Mouse (Mus musculus): ENCODE data around the gene Rab9b.

Rab9b gene

GRCm38 (mm10) chrX:136868061-136869040 lies at the start of gene Rab9b:
TSS of gene Rab9b (minus strand) at chrX:136868755.
- DNase-seq (ENCODE audit: low spot score): peak; percentile 9

DNA sequence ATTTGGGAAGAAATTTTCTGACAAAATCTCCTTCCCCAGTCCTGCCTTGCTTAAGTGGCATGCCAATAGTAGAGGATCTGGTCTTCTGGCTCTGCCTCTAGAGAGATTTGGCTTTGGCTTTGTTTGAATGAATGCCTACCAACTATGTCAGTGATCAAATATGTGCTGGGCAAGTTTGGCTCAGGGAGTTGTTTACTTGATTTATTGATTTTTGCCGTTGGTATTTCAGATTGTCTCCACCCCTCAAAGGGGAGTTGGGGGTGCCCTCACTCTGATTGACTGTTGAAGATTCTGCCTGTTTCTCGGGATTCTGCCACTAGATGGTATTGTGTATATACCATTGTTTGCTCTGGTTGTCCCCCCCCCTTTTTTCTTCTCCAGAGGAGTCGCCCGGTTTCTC lies 35.8 kb upstream of the Rab9b start:
- no peak for DNase-seq (ENCODE audit: low spot score)

- no peak for DNase-seq (ENCODE audit: low spot score)
These were observed 27.2 kb upstream of the Rab9b start for GRCm38 (mm10) chrX:136895757-136896156.

- DNase-seq (ENCODE audit: low spot score): no peak
These were observed 18.3 kb downstream of the Rab9b start for GRCm38 (mm10) chrX:136850300-136850699.

GRCm38 (mm10) chrX:136828610-136829009 lies 39.9 kb downstream of the Rab9b start:
- no peak for DNase-seq (ENCODE audit: low spot score)

DNA sequence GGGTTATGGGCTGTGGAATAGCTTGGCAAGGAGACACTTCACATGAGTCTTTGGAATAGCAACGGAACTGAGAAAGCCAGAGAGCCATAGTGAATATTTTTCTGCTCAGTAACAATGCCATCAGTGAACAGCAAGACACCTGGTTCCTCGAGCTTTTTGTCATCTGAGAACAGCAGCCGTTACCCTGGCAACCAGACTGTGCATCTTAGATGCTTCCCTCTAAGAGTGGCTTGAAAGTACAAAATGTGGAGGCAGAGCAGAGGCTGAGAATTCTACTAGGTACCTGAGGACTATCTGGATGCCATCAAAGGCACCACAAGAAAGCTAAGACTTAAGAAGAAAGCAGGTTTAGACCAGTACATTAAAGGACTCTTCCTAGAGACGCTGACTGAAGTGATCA lies 43.5 kb downstream of the Rab9b start:
- DNase-seq (ENCODE audit: low spot score): no peak

- DNase-seq (ENCODE audit: low spot score): no peak
These were observed 46.2 kb downstream of the Rab9b start, which contains the start of gene Plp1 for GRCm38 (mm10) chrX:136822371-136822770. TSS of gene Plp1 (plus strand) at chrX:136822671.

DNA sequence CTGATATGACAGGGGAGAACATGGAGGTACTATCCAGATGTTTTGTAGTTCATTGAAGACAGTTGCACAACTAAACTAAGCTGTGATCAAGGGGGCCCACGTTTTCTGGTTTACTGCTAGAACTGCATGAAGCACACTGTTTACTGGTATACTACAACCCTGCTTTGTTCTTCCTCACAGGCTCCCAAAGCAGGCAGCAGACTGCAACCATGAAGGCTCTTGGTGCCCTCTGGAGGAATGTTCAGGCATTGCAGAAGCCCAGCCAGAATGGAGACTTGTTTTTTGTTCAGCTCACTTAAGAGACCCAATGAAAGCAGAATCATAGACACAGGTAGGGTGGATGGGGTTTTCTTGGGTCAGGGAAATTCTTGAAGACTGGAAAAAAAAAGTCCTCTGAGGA lies 48.3 kb downstream of the Rab9b start:
- peak; percentile 68 for DNase-seq (ENCODE audit: low spot score)

DNA sequence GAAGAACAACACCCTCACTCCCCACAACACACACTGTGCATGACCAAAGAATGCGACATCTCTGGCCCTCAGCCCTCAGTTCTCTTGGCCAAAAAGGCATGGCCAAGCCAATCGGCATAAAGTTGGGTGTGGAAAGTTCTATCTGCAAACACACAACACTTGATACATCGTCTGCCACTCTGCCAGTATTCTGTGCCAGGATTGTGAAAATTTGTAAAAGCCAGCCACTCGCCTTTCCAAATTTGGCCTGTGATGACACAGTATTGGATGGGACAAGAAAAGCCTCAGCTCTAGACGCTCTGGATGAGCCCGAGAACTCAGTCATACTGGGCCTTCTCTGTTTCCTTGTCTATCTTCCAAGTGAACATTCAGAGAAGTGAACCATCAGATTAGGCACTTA lies 48.8 kb downstream of the Rab9b start:
- no peak for DNase-seq (ENCODE audit: low spot score)
